Mouse (Mus musculus) WW6 (cell line): Measurements from ENCODE around the gene Cst12.
A peak's percentile ranks its signal among the peaks of the same experiment; 100 is the strongest.
"Not testable (repeated sequence)": the region's sequence is repeated elsewhere in the genome, so short reads cannot be mapped to it uniquely, and the experiment has no call there.

Source experiments
- DNase-seq: peaks from one replicate; pipeline ENCODE4 v3.0.0-alpha.2; 2013; ENCODE audit warnings: low read depth, low spot score

The Cst12 gene

DNA sequence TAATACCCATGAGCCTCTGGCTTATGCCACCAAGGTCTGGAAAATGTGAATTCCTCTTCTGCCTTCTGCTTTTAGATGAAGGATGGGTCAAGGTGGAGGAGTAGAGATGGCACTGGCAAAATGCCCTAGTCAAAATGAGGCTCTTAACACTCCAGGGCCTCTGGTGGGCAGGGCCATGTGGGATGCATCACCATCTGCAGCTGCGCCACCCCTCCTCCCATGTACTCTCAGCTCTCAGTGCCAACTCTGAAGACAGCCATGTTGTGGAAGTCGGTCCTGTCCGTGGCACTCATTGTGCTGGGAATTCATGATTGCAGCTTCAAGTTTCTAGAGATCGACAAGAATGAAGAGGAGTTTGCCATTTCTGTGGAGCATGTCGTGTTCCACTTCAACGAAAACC, at the start of gene Cst12:
Cst12 (plus strand) TSS at position 220 of the 400 bp plus-strand sequence.
- no peak for DNase-seq

DNA sequence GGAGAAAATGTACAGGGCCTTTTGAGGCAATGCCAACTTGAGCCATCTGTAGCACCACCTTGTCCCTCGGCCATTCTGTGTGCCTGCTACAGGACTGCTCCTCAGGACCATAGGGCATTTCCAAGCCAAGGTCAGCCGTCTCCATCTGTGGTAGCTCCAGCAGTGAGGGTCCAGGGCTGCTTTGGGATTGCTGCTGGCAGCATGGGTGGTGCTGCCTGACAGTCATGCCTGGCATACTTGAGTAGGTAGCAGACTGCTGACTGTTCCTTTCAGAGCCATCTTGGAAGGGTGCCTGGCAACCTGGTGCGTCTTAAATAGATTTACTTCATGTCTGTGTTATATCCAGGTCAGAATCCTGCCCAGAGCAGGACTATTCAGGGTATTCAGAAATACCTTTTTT, 46.2 kb upstream of the Cst12 start:
- no peak for DNase-seq

DNA sequence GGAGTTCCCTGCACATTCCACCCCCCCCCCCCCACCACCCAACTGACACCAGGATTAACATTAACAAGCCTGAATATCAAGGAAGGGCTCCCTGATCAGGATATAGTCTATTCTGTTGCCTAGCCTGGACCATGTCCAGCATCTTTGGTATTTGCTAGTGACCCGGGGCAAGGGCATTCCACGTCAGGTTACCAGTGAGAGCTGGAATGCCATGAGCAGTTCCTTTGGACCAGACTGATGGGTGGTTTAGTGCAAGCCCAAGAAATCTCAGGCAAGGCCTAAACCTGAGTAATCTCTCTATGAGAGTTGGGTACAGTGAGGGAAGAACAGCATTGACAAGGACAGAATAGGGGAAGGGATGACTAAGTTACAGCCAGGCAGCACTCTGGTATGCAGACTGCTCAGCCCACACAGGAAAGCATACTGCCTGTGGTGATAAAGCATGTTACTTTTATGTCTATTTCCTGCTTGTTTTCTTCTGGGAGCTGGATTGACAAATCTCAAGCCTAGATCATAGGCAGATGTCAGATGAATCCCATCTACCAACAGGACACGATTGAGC, 45.2 kb upstream of the Cst12 start:
- DNase-seq: no peak

DNA sequence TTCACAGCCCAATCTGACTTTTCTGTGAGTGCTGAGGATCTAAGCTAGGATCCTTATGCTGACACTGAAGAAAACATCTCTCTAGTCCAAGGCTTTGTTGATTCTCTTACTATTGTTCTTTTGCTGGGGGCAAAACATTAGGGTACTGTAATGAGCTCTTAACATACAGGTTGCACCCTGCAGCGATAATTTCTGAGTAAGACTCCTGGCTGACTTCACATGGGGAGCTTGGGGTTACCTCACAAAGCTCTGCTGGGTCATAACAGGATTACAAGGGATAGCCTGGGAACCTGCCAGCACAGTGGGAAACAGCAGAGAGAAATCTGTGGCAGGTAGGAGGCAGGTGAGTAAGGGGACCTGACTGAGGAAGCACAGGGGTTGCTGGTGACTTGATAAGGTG, 39.1 kb upstream of the Cst12 start, which contains the start of gene Cstl1:
Cstl1 (plus strand) TSS at position 301 of the 400 bp plus-strand sequence.
- DNase-seq: no peak

DNA sequence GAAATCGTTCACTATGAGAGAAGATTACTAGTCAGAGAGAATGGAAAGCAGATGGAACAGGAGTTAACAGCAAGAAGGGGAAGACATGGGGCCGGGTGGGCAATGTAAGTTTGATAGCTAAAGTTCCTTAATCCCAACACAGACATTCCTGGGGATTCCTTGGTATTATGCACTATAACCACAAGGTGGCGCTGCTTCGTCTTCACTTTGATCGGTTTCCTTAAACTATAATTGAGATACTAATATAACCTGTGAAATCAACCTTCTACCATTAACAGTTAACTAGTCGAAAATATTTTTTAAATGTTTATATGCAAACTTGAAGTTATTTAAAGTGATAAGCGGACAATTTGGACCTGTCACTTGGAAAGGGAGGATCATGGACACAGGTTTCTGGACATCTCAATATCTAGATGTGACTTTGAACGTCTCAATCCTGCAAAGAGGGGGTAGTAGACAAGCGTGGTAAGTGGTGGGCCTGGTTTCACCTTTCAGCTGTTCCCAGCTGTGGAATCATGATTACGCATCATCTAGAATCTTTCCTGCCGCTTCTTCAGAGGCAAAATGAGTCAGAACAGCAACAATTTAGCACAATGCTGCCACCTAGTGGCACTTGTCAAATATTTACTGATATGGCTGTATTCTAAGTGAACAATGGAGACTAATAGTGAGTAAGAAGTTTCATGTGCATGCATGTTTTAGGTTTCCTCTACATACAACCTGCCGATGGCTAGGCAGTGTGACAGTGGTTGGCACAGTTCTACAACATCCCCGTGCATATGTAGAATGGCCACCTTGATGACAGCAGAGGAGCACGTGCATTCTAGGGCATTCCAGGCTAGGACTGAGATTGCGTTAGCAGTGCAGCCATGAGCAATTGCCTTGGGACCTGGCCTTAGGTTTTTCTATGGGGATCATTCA, 37.0 kb upstream of the Cst12 start:
- peak; percentile 53 for DNase-seq

DNA sequence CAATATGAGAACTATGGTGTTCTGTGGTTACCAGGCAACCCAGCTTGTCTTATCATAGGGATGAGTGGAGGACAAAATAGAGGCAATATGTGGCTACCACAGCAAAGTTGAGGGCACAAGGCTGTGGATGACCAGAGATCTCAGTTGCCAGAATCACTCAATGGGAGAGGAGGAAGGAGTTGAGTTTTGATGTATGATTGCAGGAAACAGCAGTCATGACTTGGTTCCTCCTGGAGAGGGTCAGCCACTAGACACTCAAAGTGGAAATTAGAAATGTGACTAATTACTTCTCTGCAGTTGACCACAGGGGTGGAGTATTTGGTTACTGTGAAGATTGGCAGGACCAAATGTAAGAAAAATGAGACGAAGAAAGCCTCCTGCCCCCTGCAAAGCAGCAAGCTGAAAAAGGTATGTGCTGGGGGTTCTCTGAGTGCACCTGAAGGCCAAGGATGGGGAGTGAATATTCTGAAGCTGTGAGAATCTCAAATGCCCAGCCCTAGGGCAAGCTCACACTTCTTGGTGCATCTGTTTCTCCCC, 34.8 kb upstream of the Cst12 start:
- no peak for DNase-seq

DNA sequence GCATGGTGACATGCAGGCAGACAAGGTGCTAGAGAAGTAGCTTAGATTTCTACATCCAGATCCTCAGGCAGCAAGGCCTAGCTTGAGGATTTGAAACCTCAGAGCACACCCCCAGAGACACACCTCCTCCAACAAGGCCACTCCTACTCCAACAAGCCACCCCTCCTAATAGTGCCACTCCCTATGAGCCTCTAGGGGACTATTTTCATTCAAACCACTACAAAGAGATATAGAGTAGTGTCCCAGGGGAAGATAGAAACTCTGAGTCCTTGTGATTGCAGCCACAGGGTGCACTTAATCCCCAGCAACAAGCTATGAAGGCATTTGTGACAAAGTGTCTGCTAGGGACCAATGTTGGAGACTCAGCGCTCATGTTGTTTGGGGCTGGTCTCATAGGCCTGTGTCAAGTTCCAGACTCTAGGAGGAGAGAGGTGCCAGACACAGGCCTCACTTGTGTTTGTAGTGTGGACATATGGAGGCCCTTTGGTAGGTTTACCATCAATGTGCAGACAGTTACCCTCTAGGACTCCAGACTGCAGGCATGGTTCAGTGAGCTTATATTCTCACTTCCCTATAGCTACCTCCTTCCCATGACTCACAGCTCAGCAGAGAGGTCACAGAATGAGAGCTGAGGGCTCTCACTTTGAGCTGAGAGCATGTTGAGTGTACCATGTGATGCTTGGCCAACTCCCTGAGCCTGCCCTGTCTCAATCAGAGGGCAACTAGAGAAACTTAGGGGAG, 25.3 kb upstream of the Cst12 start:
- DNase-seq: no peak

DNA sequence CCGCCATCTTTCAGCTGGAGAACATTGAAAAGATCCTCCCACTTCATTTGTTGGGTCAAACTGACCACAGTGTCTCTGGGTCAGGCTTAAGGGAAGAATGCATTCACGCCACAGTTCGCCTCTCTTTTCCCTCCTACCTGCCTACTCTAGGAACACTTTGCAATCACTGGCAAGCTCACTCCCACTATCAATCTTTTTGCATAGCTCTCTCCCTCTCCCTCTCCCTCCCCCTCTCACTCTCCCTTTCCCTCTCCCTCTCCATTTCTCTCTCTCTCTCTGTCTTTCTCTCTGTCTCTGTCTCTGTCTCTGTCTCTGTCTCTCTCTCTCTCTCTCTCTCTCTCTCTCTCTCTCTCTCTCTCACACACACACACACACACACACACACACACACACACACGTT, 17.8 kb upstream of the Cst12 start, which contains the start of gene Cst11:
Cst11 (minus strand) TSS at position 101 of the 400 bp plus-strand sequence.
- not testable (repeated sequence) for DNase-seq

DNA sequence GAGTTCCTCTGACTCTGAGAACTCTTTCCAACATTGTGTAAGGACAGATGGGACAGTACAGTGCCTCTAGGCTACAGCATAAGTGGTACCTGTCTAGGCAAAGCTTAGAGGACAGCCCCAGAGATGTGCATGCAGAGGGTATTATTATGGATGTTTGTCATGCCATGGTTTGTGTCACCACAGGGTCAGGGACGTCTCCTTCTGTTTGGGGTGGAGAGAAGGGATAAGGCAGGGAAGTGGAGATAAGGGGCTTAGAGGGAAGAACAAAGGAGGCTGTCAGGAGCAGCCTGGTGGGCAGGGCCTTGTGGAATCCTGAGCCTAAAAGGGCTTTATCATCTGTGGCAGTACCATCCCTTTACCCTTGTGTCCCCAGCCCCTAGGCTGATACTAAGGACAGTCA, 7.5 kb upstream of the Cst12 start, which contains the start of gene 8030411F24Rik:
8030411F24Rik (plus strand) TSS at position 301 of the 400 bp plus-strand sequence.
- DNase-seq: no peak

DNA sequence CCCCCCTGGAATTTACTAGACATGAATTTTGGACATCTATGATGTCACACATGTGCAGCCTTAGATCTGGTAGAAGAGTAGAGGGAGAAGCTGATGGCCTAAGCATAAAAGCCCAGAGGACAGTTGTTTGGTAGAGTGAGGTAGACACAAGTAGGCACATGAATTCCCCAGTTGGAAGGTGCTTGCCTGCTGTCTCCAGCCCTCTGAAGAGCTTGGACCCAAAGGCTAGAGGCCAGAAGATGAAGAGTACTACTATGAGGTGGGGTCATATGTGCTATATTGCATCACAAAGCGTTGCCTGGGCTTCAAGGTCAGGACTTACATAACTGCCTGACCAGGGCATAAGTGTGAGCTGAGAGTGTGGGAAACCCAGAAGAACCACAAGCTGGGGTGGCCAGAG, 9.3 kb downstream of the Cst12 start, which contains the start of gene Cst8:
Cst8 (plus strand) TSS at position 301 of the 400 bp plus-strand sequence.
- no peak for DNase-seq

DNA sequence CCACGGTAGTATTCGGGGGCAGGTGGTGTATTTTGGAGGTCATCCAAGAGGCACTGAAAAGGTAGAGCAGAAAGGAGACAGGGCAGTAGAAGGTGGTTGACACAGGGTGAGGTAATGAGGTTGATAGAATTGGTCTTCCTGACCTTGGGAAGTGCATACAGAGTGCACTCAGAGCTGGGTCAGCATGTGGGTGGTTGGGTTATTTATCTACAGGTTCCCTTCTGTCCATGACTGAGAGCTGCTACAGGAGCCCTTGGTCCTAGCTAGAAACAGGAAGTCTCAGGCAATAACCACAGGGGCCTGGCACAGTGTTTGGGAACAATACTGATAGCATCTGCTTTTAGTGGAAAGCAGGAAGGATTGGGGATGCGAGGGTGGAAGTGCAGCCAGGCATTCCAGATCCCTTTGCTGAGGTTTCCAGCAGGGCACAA, 12.3 kb downstream of the Cst12 start:
- no peak for DNase-seq

DNA sequence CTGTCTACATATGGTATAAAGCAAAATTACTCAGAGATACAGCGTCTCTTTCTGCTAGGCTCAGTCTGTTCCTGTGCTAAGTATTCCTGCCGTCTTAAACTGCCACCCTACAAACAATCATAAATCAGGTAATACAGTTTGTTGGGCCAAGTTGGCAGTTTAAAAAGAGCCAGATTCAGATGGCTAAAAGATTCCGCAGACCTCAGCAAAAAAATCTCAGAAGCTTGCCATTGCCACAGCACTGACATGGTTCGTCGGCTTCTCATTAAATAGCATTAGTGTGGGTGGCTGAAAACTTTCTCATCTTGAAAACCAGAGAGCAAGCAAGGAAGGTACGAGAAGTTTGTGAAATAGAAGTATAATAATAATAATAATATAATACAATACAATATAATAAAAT, 17.5 kb downstream of the Cst12 start:
- no peak for DNase-seq

DNA sequence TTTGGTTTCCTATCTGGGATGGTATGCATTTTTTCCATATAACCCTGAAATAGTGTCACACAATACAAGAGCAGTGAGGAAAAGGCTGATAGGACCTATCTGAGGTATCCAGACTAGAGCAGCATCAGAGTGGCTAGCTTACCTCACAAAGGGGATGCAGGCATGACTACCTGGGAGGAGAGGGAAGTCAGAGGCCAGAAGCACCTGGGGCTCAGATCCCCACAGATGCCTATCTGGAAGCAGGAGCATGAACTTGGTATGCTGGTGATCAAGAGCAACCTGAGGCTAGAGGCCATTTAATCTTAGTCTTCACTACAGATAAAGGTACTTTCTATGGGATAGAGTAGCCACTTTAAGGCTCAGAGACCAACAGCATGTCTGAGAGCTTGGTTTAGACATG, 30.7 kb downstream of the Cst12 start, which contains the start of gene Cst13:
Cst13 (plus strand) TSS at position 173 of the 400 bp plus-strand sequence.
- no peak for DNase-seq

DNA sequence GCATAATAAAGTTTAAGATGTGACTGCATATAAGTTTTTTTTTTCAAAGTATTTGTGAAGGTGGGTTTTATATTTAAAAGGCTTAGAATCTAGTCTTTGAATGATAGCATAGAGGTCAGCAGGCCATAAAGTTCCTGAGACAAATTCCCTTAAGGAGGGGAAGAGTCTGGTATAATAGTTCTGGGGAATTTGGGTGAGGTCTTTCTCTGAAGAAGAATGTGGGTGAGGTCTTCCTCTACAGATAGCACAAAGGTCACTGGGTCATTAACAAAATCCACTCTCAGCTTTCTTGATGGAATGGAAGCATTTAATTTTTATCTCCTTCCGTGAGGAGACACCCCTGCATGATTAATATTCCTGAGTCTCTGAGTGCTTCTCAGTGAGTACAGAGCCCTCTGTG, 36.8 kb downstream of the Cst12 start:
- no peak for DNase-seq

DNA sequence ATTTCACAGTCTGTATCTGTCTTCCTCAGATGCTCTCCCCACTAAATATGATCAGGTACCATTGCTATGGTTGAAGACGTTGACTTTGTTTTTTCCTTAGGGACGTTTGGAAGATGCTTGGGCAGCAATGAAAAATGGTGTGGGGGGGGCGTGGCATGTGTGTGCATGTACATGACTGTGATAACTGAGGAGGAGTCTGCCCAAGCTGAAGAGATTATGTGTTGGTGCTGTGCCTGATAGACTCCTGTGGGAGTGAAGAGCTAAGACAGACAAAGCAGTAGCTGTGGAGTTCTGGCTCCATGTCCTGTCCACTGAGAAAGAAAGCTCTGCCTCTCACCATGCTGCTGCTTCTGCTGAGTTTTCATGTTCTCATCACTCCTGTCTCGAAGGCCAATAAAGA, 45.8 kb downstream of the Cst12 start, which contains the start of gene Cst9:
Cst9 (plus strand) TSS at position 236 of the 400 bp plus-strand sequence.
- no peak for DNase-seq

DNA sequence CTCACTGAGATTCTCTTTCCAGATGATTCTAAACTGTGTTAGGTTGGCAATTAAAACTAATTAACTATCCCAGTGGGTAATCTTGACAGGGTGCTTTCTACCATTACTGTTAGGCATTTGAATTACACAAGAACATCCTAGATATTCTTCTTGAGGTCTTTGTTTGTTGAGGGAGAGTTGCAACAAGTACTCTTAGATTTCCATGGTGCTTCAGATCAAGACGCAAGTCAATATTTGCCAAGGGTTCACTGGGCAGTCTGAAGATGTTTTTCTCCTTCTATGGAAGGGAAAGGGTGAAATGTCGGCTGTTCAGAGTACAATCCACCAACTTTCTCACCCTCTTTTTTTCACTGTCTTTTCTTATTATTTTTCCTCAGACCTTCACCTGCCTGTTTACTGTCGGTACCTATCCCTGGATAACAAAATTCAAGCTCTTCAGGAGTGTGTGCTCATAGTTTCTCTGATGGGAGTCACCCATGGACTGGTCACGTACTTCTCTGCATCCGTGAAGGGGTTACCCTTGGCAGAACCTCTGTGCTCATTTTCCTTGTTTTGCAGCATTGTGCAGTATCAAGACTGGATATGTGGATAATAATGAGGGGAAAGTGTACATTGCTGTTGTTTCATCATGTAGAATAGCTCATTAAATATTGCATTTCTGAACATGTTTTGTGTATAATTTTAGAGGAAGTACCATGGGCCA, 49.1 kb downstream of the Cst12 start:
- no peak for DNase-seq

DNA sequence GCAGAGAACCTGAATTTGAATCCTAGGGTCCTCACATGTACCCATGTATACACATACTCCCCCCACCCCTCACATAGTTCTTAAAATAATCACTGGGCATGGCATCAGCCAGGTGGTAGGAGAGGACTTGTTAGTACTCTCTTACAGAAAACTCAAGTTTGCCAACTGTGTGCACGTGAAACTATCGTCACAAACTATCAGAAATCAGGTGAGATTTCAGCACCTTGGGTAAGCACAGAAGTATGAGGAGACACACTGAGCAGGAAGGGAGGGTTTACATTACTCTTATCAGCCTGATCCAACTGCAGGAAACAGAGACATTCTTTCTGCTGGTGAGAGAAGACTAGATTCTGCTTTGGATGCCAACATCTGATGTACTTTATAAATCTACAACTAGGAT, 50.1 kb downstream of the Cst12 start:
- DNase-seq: no peak
